Mouse (Mus musculus) left cerebral cortex, adult 2 months (tissue): ENCODE data around the gene Nanog. TPM values are rescaled to one million over a fixed set of nuclear protein-coding genes. Genes with fewer than 3 reads are reported as not detected.
"Not testable (repeated sequence)": the region's sequence is repeated elsewhere in the genome, so short reads cannot be mapped to it uniquely, and the experiment has no call there.

Experiments
- DNase-seq, 2 experiments: peaks; one replicate each; pipeline ENCODE4 v3.0.0; 2021 to 2022; ENCODE audit warnings: low spot score in 2 of 2, mixed read lengths in 1 of 2; ENCODE audit errors: extremely low spot score in 1 of 2
- H3K27ac ChIP-seq: fragments of 200-600 bp; 2 replicates; pipeline ENCODE4 v1.8.1; 2022
- H3K4me3 ChIP-seq: fragments of 200-600 bp; 2 replicates; pipeline ENCODE4 v1.8.1; 2022
- CTCF ChIP-seq: fragments of 200-600 bp; IDR thresholded peaks from 2 replicates; pipeline ENCODE4 v1.8.1; 2022; ENCODE audit warnings: antibody characterized with exemption, mild to moderate bottlenecking, moderate library complexity
- intact Hi-C: fragments of 180-260 bp; cut with DNase I; formaldehyde crosslinking; loops from one replicate; pipeline ENCODE4 v1.15.1; 2025
- total RNA-seq, 2 experiments: library from RNA; stranded (reverse); gene quantifications; 2 replicates each; pipeline ENCODE4 v1.2.3; 2021

The Nanog gene
- total RNA-seq, 2 experiments from 2014 or later = not detected

GRCm38 (mm10) chr6:122708826-122709225, 1.5 kb downstream of the Nanog start:
- intact Hi-C loops = no loop called here
- DNase-seq = no peak
- Histone ChIP-seq H3K27ac (no peak overlapping the region), H3K4me3 (no peak overlapping the region)
- peak; percentile 3 for TF ChIP-seq CTCF

- no peak for DNase-seq
- no peak for TF ChIP-seq CTCF
- intact Hi-C loops = no loop called here
- Histone ChIP-seq H3K4me3 (no peak overlapping the region), H3K27ac (no peak overlapping the region)
Measured at GRCm38 (mm10) chr6:122711455-122711854, 4.2 kb downstream of the Nanog start.

- DNase-seq, H3K27ac ChIP-seq, intact Hi-C loops, H3K4me3 ChIP-seq: not testable (repeated sequence)
Measured at GRCm38 (mm10) chr6:122713116-122713515, 5.8 kb downstream of the Nanog start.

GRCm38 (mm10) chr6:122714707-122715365, 7.5 kb downstream of the Nanog start:
- Histone ChIP-seq H3K4me3 (no peak overlapping the region), H3K27ac (no peak overlapping the region)
- intact Hi-C loops = no loop called here
- TF ChIP-seq CTCF = no peak
- DNase-seq = no peak

- no peak for TF ChIP-seq CTCF
- no peak for DNase-seq
- intact Hi-C loops = no loop called here
- Histone ChIP-seq H3K27ac (no peak overlapping the region), H3K4me3 (no peak overlapping the region)
Measured at GRCm38 (mm10) chr6:122715886-122716285, 8.6 kb downstream of the Nanog start.

- intact Hi-C loops, DNase-seq, H3K4me3 ChIP-seq, H3K27ac ChIP-seq: not testable (repeated sequence)
Measured at GRCm38 (mm10) chr6:122718224-122718623, 10.9 kb downstream of the Nanog start.

GRCm38 (mm10) chr6:122719942-122720341, 12.7 kb downstream of the Nanog start:
- DNase-seq = peak; percentile 71 to 76
- intact Hi-C loops = loop anchor here (1.0 kb wide), 2 partner anchors 51 to 60 kb away; no protein-coding TSS in a partner anchor
- TF ChIP-seq CTCF = peak; percentile 94

GRCm38 (mm10) chr6:122739952-122740351, 32.7 kb downstream of the Nanog start:
- peak; percentile 88 for TF ChIP-seq CTCF
- H3K27ac ChIP-seq = peak overlapping the region; percentile 87; the same call in 1 of the 2 replicates
- intact Hi-C loops = loop anchor here (1.0 to 5.0 kb wide), 3 partner anchors 46 to 135 kb away; partner anchors contain the start of genes Necap1 and Slc2a3
- peak overlapping the region; percentile 68 for H3K4me3 ChIP-seq
- DNase-seq = peak; percentile 73 to 77

More at GRCm38 (mm10) chr6:122719942-122720341, 12.7 kb downstream of the Nanog start:
- no peak overlapping the region for H3K27ac ChIP-seq
- no peak overlapping the region for H3K4me3 ChIP-seq

GRCm38 (mm10) chr6:122741460-122742227, 34.4 kb downstream of the Nanog start:
- no peak for DNase-seq

GRCm38 (mm10) chr6:122742228-122742899, 35.1 kb downstream of the Nanog start:
- DNase-seq = peak; percentile 57 to 64
- Histone ChIP-seq H3K27ac (peak overlapping the region; percentile 87), H3K4me3 (peak overlapping the region; percentile 68)
- TF ChIP-seq CTCF = no peak
- intact Hi-C loops = loop anchor here (1.0 to 5.0 kb wide), 2 partner anchors 19 to 60 kb away; partner anchors contain the start of gene Slc2a3

More at GRCm38 (mm10) chr6:122741460-122742227, 34.4 kb downstream of the Nanog start:
- Histone ChIP-seq H3K27ac (peak overlapping the region; percentile 87), H3K4me3 (peak overlapping the region; percentile 68)
- intact Hi-C loops = loop anchor here (1.0 to 5.0 kb wide), 3 partner anchors 20 to 133 kb away; partner anchors contain the start of genes Necap1 and Slc2a3
- TF ChIP-seq CTCF = no peak

- Histone ChIP-seq H3K4me3 (no peak overlapping the region), H3K27ac (no peak overlapping the region)
- intact Hi-C loops = loop anchor here (5.0 kb wide), 1 partner anchor 59 kb away; the partner anchor contains the start of gene Slc2a3
- no peak for DNase-seq
- TF ChIP-seq CTCF = no peak; the same call in none of the 2 replicates
Measured at GRCm38 (mm10) chr6:122743353-122743752, 36.1 kb downstream of the Nanog start.
